Mouse (Mus musculus) olfactory bulb, adult 2 months (tissue): ENCODE measurements around the gene Sult1e1. TPM values are rescaled to one million over a fixed set of nuclear protein-coding genes. Genes with fewer than 3 reads are reported as not detected.

Source experiments
- H3K27ac ChIP-seq: fragments of 200-500 bp; 2 replicates; pipeline ENCODE4 v1.5.1; 2012; ENCODE audit warnings: low read depth, low read length; ENCODE audit not compliant: insufficient read depth
- H3K4me1 ChIP-seq: fragments of 200-500 bp; 2 replicates; pipeline ENCODE4 v1.6.1; 2012; ENCODE audit warnings: low read length; ENCODE audit not compliant: control insufficient read depth, insufficient read depth
- H3K4me3 ChIP-seq: fragments of 200-500 bp; 2 replicates; pipeline ENCODE4 v1.5.1; 2012; ENCODE audit warnings: mild to moderate bottlenecking, low read depth, low read length, moderate library complexity; ENCODE audit not compliant: insufficient read depth
- CTCF ChIP-seq: fragments of 200-500 bp; IDR thresholded peaks from 2 replicates; pipeline ENCODE4 v1.5.1; 2012; ENCODE audit warnings: low read depth, mild to moderate bottlenecking, low read length, moderate library complexity; ENCODE audit not compliant: insufficient read depth
- POLR2A ChIP-seq: fragments of 200-500 bp; IDR thresholded peaks from 2 replicates; pipeline ENCODE4 v1.6.1; 2012; ENCODE audit warnings: mild to moderate bottlenecking, low read depth, low read length, moderate library complexity; ENCODE audit not compliant: insufficient read depth
- WGBS: fragments of 180-500 bp; shearing (Covaris S2); methylation state at CpG from one replicate; pipeline ENCODE4 v1.1.7; 2018; 5-methylcytosine and 5-hydroxymethylcytosine counted together
- polyA plus RNA-seq: library from polyadenylated mRNA; stranded (reverse); fragments of >200 nt; gene quantifications from 2 replicates; pipeline ENCODE4 v1.2.4, GENCODE M21; 2012; ENCODE audit warnings: low replicate concordance; ENCODE audit not compliant: missing spikeins, insufficient read depth, insufficient read length

Sult1e1 gene
- polyA plus RNA-seq, 1 experiment: not detected

- H3K4me1 ChIP-seq: no peaks in the 10 kb centered on the region
- no peak overlapping the region for H3K4me3 ChIP-seq
- no peak overlapping the region for H3K27ac ChIP-seq
- no peak for TF ChIP-seq POLR2A
- TF ChIP-seq CTCF: no peak
- WGBS: 67% methylated on average over 6 of the region's 6 CpGs
These were observed 18.6 kb downstream of the Sult1e1 start for GRCm38 (mm10) chr5:87572781-87573180.

GRCm38 (mm10) chr5:87568845-87569244, 22.5 kb downstream of the Sult1e1 start, which contains the start of gene Sult1d1:
Gene Sult1d1 (minus strand): TSS chr5:87569027.
- no peak for TF ChIP-seq CTCF
- Histone ChIP-seq H3K4me1 (no peaks in the 10 kb centered on the region), H3K4me3 (no peak within 1 kb of the TSS), H3K27ac (no peak within 1 kb of the TSS)
- WGBS: 90% methylated on average over 5 of the region's 5 CpGs

- 84% methylated on average over 1 of the region's 1 CpGs for WGBS
- no peak for TF ChIP-seq CTCF
- no peak for TF ChIP-seq POLR2A
- Histone ChIP-seq H3K4me1 (no peaks in the 10 kb centered on the region), H3K27ac (no peak overlapping the region), H3K4me3 (no peak overlapping the region)
These were observed 24.1 kb downstream of the Sult1e1 start for GRCm38 (mm10) chr5:87567306-87567705.

GRCm38 (mm10) chr5:87562966-87563365, 28.4 kb downstream of the Sult1e1 start:
- Histone ChIP-seq H3K4me3 (no peak overlapping the region), H3K27ac (no peak overlapping the region), H3K4me1 (no peaks in the 10 kb centered on the region)
- TF ChIP-seq POLR2A: no peak
- no peak for TF ChIP-seq CTCF

GRCm38 (mm10) chr5:87562526-87562925, 28.9 kb downstream of the Sult1e1 start:
- WGBS: 69% methylated on average over 4 of the region's 4 CpGs
- Histone ChIP-seq H3K4me3 (no peak overlapping the region), H3K4me1 (no peaks in the 10 kb centered on the region), H3K27ac (no peak overlapping the region)
- TF ChIP-seq POLR2A (no peak), CTCF (no peak)

- Histone ChIP-seq H3K4me1 (no peaks in the 10 kb centered on the region), H3K4me3 (no peak overlapping the region), H3K27ac (no peak overlapping the region)
- TF ChIP-seq CTCF: no peak
- TF ChIP-seq POLR2A: no peak
- 76% methylated on average over 5 of the region's 5 CpGs for WGBS
These were observed 31.2 kb downstream of the Sult1e1 start for GRCm38 (mm10) chr5:87560145-87560544.

GRCm38 (mm10) chr5:87550935-87551334, 40.5 kb downstream of the Sult1e1 start:
- WGBS: 47% methylated on average over 1 of the region's 1 CpGs
- TF ChIP-seq POLR2A: no peak
- TF ChIP-seq CTCF: no peak
- H3K27ac ChIP-seq: no peak overlapping the region
- no peaks in the 10 kb centered on the region for H3K4me1 ChIP-seq
- no peak overlapping the region for H3K4me3 ChIP-seq

GRCm38 (mm10) chr5:87538111-87538510, 53.3 kb downstream of the Sult1e1 start, which contains the start of gene Sult1b1:
Gene Sult1b1 (minus strand): TSS chr5:87538195.
- H3K4me3 ChIP-seq: no peak within 1 kb of the TSS
- H3K4me1 ChIP-seq: no peaks in the 10 kb centered on the region
- no peak for TF ChIP-seq POLR2A
- TF ChIP-seq CTCF: no peak
- H3K27ac ChIP-seq: no peak within 1 kb of the TSS
- 94% methylated on average over 2 of the region's 2 CpGs for WGBS

- Histone ChIP-seq H3K27ac (no peak overlapping the region), H3K4me3 (no peak overlapping the region), H3K4me1 (no peaks in the 10 kb centered on the region)
- TF ChIP-seq CTCF (no peak), POLR2A (no peak)
- 43% methylated on average over 4 of the region's 4 CpGs for WGBS
These were observed 55.3 kb downstream of the Sult1e1 start for GRCm38 (mm10) chr5:87535994-87536644.
